Mouse (Mus musculus) limb, embryonic 14.5 days (tissue): ENCODE measurements at regions not wholly inside any gene's neighbourhood (a gene's known extent, or its start where the extent isn't known, plus 50 kb on each side); places are given as distances from the start of the nearest gene placed in this dataset.

Source experiments
- ATAC-seq: fragments of 200-750 bp; cut with Nextera tagmentation; 2 replicates; pipeline ENCODE4 v1.8.0; 2017; ENCODE audit warnings: low read depth, moderate number of reproducible peaks, moderate TSS enrichment; ENCODE audit not compliant: low FRiP score
- DNase-seq: peaks from one replicate; pipeline ENCODE4 v3.0.0-alpha.2; 2015; ENCODE audit warnings: low spot score
- H3K27ac ChIP-seq: fragments of 300-500 bp; sonication (generic); replicated peaks from 2 replicates; pipeline ENCODE4 v1.5.1; 2014; ENCODE audit warnings: low read depth, mild to moderate bottlenecking, low read length, moderate library complexity, mixed read lengths
- H3K27me3 ChIP-seq: fragments of 300-500 bp; sonication (generic); 2 replicates; pipeline ENCODE4 v1.6.1; 2014; ENCODE audit warnings: low read length, mixed read lengths; ENCODE audit not compliant: control insufficient read depth, insufficient read depth
- H3K36me3 ChIP-seq: fragments of 300-500 bp; sonication (generic); 2 replicates; pipeline ENCODE4 v1.6.1; 2014; ENCODE audit warnings: mild to moderate bottlenecking, low read length, moderate library complexity, mixed read lengths; ENCODE audit not compliant: control insufficient read depth, insufficient read depth
- H3K4me1 ChIP-seq: fragments of 300-500 bp; sonication (generic); 2 replicates; pipeline ENCODE4 v1.6.1; 2014; ENCODE audit warnings: antibody characterized with exemption, low read length, mixed read lengths; ENCODE audit not compliant: control insufficient read depth, insufficient read depth
- H3K4me2 ChIP-seq: fragments of 300-500 bp; sonication (generic); replicated peaks from 2 replicates; pipeline ENCODE4 v1.6.1; 2014; ENCODE audit warnings: low read depth, mild to moderate bottlenecking, low read length, moderate library complexity; ENCODE audit not compliant: severe bottlenecking
- H3K4me3 ChIP-seq: fragments of 300-500 bp; sonication (generic); replicated peaks from 2 replicates; pipeline ENCODE4 v1.5.1; 2014; ENCODE audit warnings: low read length
- H3K9ac ChIP-seq: fragments of 300-500 bp; sonication (generic); 2 replicates; pipeline ENCODE4 v1.6.1; 2014; ENCODE audit warnings: mild to moderate bottlenecking, low read depth, low read length, moderate library complexity; ENCODE audit not compliant: severe bottlenecking
- H3K9me3 ChIP-seq: fragments of 300-500 bp; sonication (generic); 2 replicates; pipeline ENCODE4 v1.6.1; 2016; ENCODE audit warnings: low read length; ENCODE audit not compliant: control insufficient read depth
- POLR2A ChIP-seq: fragments of 200-500 bp; IDR thresholded peaks from 2 replicates; pipeline ENCODE4 v1.8.0; 2012; ENCODE audit warnings: inconsistent platforms, mild to moderate bottlenecking, moderate library complexity, borderline replicate concordance; ENCODE audit not compliant: insufficient read depth, insufficient read length; ENCODE audit errors: extremely low read depth
- WGBS: fragments of 180-500 bp; shearing (Covaris S2); extraction: QIAGEN DNeasy Blood & Tissue Kit; methylation state at CpG from one replicate; pipeline ENCODE4 v1.1.7; 2014; 5-methylcytosine and 5-hydroxymethylcytosine counted together

DNA sequence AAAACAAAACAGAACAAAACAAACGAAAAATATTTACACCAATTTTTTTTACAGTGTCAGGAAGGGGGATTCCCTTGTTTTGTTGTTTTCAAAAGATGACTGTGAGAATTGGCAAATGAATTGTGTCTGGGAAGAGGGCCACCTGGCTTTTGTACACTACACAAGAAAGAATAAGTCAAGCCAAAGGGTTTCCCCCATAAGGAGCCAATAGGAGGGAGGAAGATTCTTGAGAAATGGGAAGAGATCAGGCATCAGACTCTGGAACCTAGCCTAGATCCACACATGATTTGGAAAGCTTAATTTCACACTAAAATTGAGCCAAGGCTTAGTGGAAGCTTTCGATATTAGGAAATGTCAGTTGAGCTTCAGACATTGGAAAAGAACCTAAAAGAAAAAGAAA is 52.4 kb upstream of the Prmt6 start:
- no peak for TF ChIP-seq POLR2A
- Histone ChIP-seq H3K4me1 (no peaks in the 10 kb centered on the region), H3K4me3 (no peak overlapping the region), H3K9ac (no peak overlapping the region), H3K27me3 (no peaks in the 10 kb centered on the region), H3K4me2 (no peak overlapping the region), H3K36me3 (no peaks in the 10 kb centered on the region), H3K9me3 (no peaks in the 10 kb centered on the region), H3K27ac (no peak overlapping the region)
- peak; percentile 30 for DNase-seq
- no peak for ATAC-seq
- WGBS, result 67% methylated on average over 2 of the region's 2 CpGs
